Mouse (Mus musculus) kidney, embryonic 16.5 days (tissue): ENCODE data around the gene Tmem274. TPM values are rescaled to one million over a fixed set of nuclear protein-coding genes. Genes with fewer than 3 reads are reported as not detected.

ENCODE experiments used
- polyA plus RNA-seq: library from polyadenylated mRNA; unstranded; fragments of >200 nt; fragmentation: Nextera tagmentation; extraction: Ambion mirVana; gene quantifications from 2 replicates; pipeline ENCODE4 v1.2.1, GENCODE M21; 2015

Gene Tmem274
- polyA plus RNA-seq, 1 experiment from 2014 or later, result 0.82 TPM

Other genes with a start within 250 kb of the Tmem274 start
- 25.7 and 29.9 TPM in 2 replicates for gene Kif1b, start 169.7 kb upstream of the Tmem274 start, polyA plus RNA-seq
- gene Ube4b, start 50.6 kb upstream of the Tmem274 start, polyA plus RNA-seq, result 46.8 and 50.9 TPM in 2 replicates
- gene Rbp7, start 22.4 kb upstream of the Tmem274 start, polyA plus RNA-seq, result 1.3 TPM in 2 replicates
- gene Nmnat1, start 7.8 kb downstream of the Tmem274 start, polyA plus RNA-seq, result 13.9 and 14.2 TPM in 2 replicates
- 45.9 and 47.6 TPM in 2 replicates for gene Lzic, start 7.9 kb downstream of the Tmem274 start, polyA plus RNA-seq
- gene Ctnnbip1, start 40.9 kb downstream of the Tmem274 start, polyA plus RNA-seq, result 54.1 and 57.4 TPM in 2 replicates
- gene Clstn1, start 109.1 kb downstream of the Tmem274 start, polyA plus RNA-seq, result 13.3 and 14.1 TPM in 2 replicates
- 4.5 and 4.7 TPM in 2 replicates for gene Pik3cd, start 225.2 kb downstream of the Tmem274 start, polyA plus RNA-seq